Mouse (Mus musculus): ENCODE results near the gene Lgals2. TPM values are rescaled to one million over a fixed set of nuclear protein-coding genes. Genes with fewer than 3 reads are reported as not detected.
"Not testable (repeated sequence)": the region's sequence is repeated elsewhere in the genome, so short reads cannot be mapped to it uniquely, and the experiment has no call there.

Lgals2 gene
- total and polyA plus RNA-seq, 2 experiments from 2014 or later = not detected

DNA sequence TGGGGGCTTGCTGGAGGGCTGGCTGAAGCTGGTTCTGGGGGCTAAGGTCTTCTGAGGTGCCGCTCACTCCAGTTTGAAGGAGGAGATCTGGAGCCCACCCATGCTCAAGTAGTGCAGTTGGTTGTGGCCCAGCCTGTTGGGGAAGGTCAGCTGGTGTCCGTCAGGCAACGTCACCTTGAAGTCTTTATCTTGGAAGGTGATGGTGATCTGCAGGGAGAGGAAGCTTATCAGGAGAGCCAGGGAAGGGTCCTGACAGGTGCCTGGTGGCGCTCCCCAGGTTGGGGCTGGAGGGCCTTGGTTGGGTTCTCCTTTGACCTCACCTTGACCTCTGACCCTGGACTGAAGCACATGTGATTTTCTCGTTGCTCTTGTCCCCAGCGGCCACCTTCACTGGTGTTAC, 4.4 kb downstream of the Lgals2 start:
- no peak for DNase-seq
- Histone ChIP-seq H3K36me3 (ENCODE audit: insufficient read depth) (no peaks in the 10 kb centered on the region), H3K4me2 (ENCODE audit: low read depth) (no peak overlapping the region), H3K9me3 (ENCODE audit: low read length) (no peaks in the 10 kb centered on the region), H3K9ac (no peak overlapping the region), H3K27ac (ENCODE audit: low read depth, low read length) (no peak overlapping the region), H3K27me3 (ENCODE audit: insufficient read depth, low read length) (no peaks in the 10 kb centered on the region), H3K4me3 (ENCODE audit: low read depth, low read length) (no peak overlapping the region), H3K4me1 (ENCODE audit: insufficient read depth) (no peaks in the 10 kb centered on the region)
- 76% methylated on average over 6 of the region's 6 CpGs for WGBS
- no peak for TF ChIP-seq CTCF (IDR thresholded peaks at IDR 0.05; ENCODE audit: low read depth)
- no peak for ATAC-seq

DNA sequence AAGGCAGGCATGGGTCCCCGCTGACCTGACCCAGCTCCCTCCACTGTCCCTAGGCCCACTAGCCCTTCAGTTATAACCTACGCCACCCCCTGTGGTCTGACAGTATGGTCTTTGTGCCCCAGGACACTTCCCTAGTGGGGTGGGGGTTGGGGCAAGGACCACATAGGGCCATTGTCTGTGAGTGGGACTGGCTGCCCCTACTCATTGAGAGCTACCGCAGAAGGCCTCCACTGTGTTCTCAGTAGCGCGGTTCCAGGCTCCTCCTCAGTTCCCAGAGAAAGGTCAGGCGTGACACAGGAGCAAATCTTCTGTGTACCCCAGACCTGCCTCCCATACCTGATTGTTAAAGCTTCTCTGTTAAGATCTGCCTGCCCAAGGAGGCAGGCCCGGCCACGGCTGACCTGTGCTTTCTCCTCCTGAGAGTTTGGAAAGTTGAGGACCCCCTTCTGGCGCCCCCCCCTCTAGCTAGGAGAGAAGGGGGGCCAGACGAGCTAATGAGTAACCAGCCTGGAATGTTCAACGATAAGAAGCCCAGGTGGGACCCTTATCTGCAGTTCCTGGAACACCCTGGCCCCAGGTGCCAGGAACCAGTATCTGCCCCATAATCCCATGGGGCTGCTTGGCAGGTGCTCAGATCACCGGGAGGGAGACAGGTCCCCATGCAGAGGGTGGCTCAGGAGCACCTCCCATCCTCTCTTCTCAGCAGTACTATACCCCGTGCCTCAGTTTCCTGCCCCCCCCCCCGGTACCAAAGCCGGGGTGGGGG, 5.1 kb downstream of the Lgals2 start:
- ATAC-seq (no peak), DNase-seq (no peak)
- H3K4me3 ChIP-seq (ENCODE audit: low read depth, low read length) = no peak overlapping the region
- TF ChIP-seq CTCF (IDR thresholded peaks at IDR 0.05; ENCODE audit: low read depth) = no peak
- WGBS = 67% methylated on average over 15 of the region's 15 CpGs
- H3K4me1 ChIP-seq (ENCODE audit: insufficient read depth) = no peaks in the 10 kb centered on the region
- H3K9me3 ChIP-seq (ENCODE audit: low read length) = no peaks in the 10 kb centered on the region
- H3K4me2 ChIP-seq (ENCODE audit: low read depth) = no peak overlapping the region
- no peak overlapping the region for H3K9ac ChIP-seq
- H3K27ac ChIP-seq (ENCODE audit: low read depth, low read length) = no peak overlapping the region
- no peaks in the 10 kb centered on the region for H3K36me3 ChIP-seq (ENCODE audit: insufficient read depth)
- H3K27me3 ChIP-seq (ENCODE audit: insufficient read depth, low read length) = no peaks in the 10 kb centered on the region

DNA sequence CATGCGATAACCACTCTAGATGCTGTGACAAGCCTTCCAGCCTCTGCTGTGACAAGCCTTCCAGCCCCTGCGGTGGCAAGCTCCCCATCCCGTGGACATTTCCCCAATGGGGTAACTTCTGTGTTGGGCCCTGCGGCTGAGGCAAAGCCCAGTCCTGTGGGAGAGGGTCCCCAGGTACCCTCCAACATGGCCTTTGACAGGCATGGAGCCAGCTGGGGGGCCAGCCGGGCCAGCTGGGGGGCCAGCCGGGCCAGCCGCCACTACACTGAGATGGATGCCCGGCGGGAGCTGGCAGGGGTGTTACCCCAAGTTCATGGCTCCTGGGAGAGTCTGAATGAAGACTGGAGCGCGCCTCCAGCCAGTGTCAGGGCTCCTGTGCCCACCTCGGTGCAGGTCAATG, 5.8 kb downstream of the Lgals2 start:
- no peak for TF ChIP-seq CTCF (IDR thresholded peaks at IDR 0.05; ENCODE audit: low read depth)
- Histone ChIP-seq H3K9ac (no peak overlapping the region), H3K4me2 (ENCODE audit: low read depth) (no peak overlapping the region), H3K4me1 (ENCODE audit: insufficient read depth) (no peaks in the 10 kb centered on the region), H3K27ac (ENCODE audit: low read depth, low read length) (no peak overlapping the region), H3K4me3 (ENCODE audit: low read depth, low read length) (no peak overlapping the region), H3K9me3 (ENCODE audit: low read length) (no peaks in the 10 kb centered on the region), H3K36me3 (ENCODE audit: insufficient read depth) (no peaks in the 10 kb centered on the region), H3K27me3 (ENCODE audit: insufficient read depth, low read length) (no peaks in the 10 kb centered on the region; the same call in 1 of the 2 replicates)
- DNase-seq (no peak), ATAC-seq (no peak)
- WGBS = 87% methylated on average over 12 of the region's 12 CpGs

DNA sequence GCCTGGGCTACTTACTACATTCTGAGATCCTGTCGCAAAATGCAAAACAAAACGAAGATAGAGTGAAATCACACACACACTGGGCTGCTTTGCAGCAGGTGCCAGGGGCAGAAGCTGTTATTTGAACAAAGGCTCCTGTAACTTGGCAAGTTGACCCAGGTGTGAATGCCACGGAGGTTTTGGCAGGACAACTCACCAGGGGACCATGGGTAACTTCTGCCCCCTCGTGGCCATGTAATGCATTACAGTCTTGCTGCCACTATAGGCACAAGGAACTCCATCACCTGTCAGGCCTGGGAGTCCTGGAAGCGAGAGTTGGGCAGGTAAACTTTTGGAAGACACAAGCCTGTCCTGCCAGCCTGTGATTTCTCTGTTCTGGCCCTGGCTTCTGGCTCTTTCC, 6.9 kb downstream of the Lgals2 start:
- DNase-seq (peak; percentile 75), ATAC-seq (no peak)
- Histone ChIP-seq H3K4me2 (ENCODE audit: low read depth) (no peak overlapping the region), H3K27me3 (ENCODE audit: insufficient read depth, low read length) (peaks cover 6% of the 10 kb centered on the region), H3K9me3 (ENCODE audit: low read length) (no peaks in the 10 kb centered on the region), H3K4me1 (ENCODE audit: insufficient read depth) (no peaks in the 10 kb centered on the region), H3K9ac (no peak overlapping the region), H3K4me3 (ENCODE audit: low read depth, low read length) (no peak overlapping the region), H3K36me3 (ENCODE audit: insufficient read depth) (no peaks in the 10 kb centered on the region), H3K27ac (ENCODE audit: low read depth, low read length) (no peak overlapping the region)
- TF ChIP-seq CTCF (IDR thresholded peaks at IDR 0.05; ENCODE audit: low read depth) = peak; percentile 89
- WGBS = 30% methylated on average over 5 of the region's 5 CpGs

DNA sequence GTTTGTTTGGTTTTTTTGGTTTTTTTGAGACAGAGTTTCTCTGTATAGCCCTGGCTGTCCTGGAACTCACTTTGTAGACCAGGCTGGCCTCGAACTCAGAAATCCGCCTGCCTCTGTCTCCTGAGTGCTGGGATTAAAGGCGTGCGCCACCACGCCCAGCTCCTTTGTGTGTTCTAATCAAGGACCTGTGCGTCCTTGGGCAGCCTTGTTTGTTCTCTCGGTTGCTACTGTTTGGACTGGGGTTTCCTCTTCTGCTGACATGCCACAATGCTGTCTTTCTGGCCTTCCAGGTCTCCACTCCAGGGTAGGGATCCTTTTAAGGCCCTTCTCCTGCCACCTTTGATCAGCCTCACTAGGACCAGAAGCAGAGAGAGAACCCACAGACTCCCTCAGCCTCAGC, 8.5 kb downstream of the Lgals2 start:
- H3K4me1 ChIP-seq (ENCODE audit: insufficient read depth); H3K36me3 ChIP-seq (ENCODE audit: insufficient read depth); H3K9ac ChIP-seq; DNase-seq; ATAC-seq; H3K4me2 ChIP-seq (ENCODE audit: low read depth); H3K27ac ChIP-seq (ENCODE audit: low read depth, low read length); H3K4me3 ChIP-seq (ENCODE audit: low read depth, low read length); H3K9me3 ChIP-seq (ENCODE audit: low read length): not testable (repeated sequence)
- H3K27me3 ChIP-seq (ENCODE audit: insufficient read depth, low read length) = peaks cover 13% of the 10 kb centered on the region
- WGBS = 82% methylated on average over 7 of the region's 7 CpGs

DNA sequence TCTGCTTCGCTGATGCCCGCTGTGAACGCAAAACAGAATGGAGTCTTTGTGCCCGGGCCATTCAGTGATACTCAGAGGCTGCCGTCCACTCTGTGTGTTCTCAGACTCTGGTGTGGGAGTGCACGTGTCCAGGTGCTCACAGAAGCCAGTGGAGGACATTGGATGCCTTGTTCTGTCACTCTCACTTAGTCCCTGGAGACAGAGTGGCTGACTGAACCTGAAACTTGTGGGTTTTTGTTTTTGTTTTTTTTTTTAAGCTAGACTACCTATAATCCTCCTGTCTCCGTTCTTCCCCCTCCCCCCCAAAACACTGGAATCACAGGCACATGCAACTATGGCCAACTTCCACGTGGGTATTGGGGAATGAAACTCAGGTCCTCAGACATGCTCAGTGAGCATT, 9.0 kb downstream of the Lgals2 start:
- H3K9me3 ChIP-seq (ENCODE audit: low read length) = no peaks in the 10 kb centered on the region
- peaks cover 13% of the 10 kb centered on the region for H3K27me3 ChIP-seq (ENCODE audit: insufficient read depth, low read length)
- no peak for TF ChIP-seq CTCF (IDR thresholded peaks at IDR 0.05; ENCODE audit: low read depth)
- no peak overlapping the region for H3K4me2 ChIP-seq (ENCODE audit: low read depth)
- DNase-seq = no peak
- no peak overlapping the region for H3K27ac ChIP-seq (ENCODE audit: low read depth, low read length)
- no peaks in the 10 kb centered on the region for H3K36me3 ChIP-seq (ENCODE audit: insufficient read depth)
- 0 out of 2 replicates have a peak, but pooled peaks cover 3% of the 10 kb centered on the region for H3K4me1 ChIP-seq (ENCODE audit: insufficient read depth)
- no peak overlapping the region for H3K4me3 ChIP-seq (ENCODE audit: low read depth, low read length)
- H3K9ac ChIP-seq = no peak overlapping the region
- WGBS = 65% methylated on average over 8 of the region's 8 CpGs
- no peak for ATAC-seq

DNA sequence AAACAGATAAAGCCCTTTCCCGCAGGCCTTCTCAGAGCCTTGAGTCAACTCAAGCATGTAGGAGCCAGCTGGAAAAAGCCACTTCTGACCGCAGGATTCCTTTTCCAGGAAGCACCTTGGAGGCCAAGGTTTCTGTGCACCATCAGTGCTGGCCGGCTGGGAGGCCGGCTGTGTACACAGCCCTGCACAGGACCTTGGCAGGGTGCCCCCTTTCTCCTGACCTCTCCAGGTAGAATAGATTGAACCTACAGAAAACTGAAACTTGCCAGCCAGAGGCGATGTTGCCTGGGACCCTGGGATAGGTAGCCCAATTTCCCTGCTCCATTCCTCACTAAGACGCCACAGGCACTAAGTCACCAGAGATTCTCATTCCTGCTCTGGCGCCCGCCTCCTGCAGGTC, 9.5 kb downstream of the Lgals2 start:
- WGBS = 86% methylated on average over 8 of the region's 8 CpGs
- ATAC-seq (no peak), DNase-seq (no peak)
- Histone ChIP-seq H3K9me3 (ENCODE audit: low read length) (no peaks in the 10 kb centered on the region), H3K27me3 (ENCODE audit: insufficient read depth, low read length) (peaks cover 13% of the 10 kb centered on the region), H3K4me1 (ENCODE audit: insufficient read depth) (0 out of 2 replicates have a peak, but pooled peaks cover 3% of the 10 kb centered on the region), H3K4me2 (ENCODE audit: low read depth) (no peak overlapping the region), H3K4me3 (ENCODE audit: low read depth, low read length) (no peak overlapping the region), H3K9ac (no peak overlapping the region), H3K27ac (ENCODE audit: low read depth, low read length) (no peak overlapping the region), H3K36me3 (ENCODE audit: insufficient read depth) (no peaks in the 10 kb centered on the region)
- no peak for TF ChIP-seq CTCF (IDR thresholded peaks at IDR 0.05; ENCODE audit: low read depth)
